Mouse (Mus musculus) embryonic facial prominence, embryonic 15.5 days (tissue): ENCODE measurements at regions not wholly inside any gene's neighbourhood (a gene's known extent, or its start where the extent isn't known, plus 50 kb on each side); places are given as distances from the start of the nearest gene placed in this dataset. TPM values are rescaled to one million over a fixed set of nuclear protein-coding genes. Genes with fewer than 3 reads are reported as not detected.

Experiments used
- ATAC-seq: fragments of 200-750 bp; cut with Nextera tagmentation; 2 replicates; pipeline ENCODE4 v1.8.0; 2017; ENCODE audit warnings: low read depth, moderate TSS enrichment; ENCODE audit not compliant: insufficient number of reproducible peaks, low FRiP score, low TSS enrichment
- H3K27ac ChIP-seq: fragments of 300-500 bp; sonication (generic); replicated peaks from 2 replicates; pipeline ENCODE4 v1.5.1; 2015; ENCODE audit warnings: mild to moderate bottlenecking, inconsistent platforms
- H3K27me3 ChIP-seq: fragments of 300-500 bp; sonication (generic); 2 replicates; pipeline ENCODE4 v1.6.1; 2015; ENCODE audit warnings: inconsistent platforms
- H3K36me3 ChIP-seq: fragments of 300-500 bp; sonication (generic); 2 replicates; pipeline ENCODE4 v1.6.1; 2015; ENCODE audit warnings: mild to moderate bottlenecking, inconsistent platforms
- H3K4me1 ChIP-seq: fragments of 300-500 bp; sonication (generic); 2 replicates; pipeline ENCODE4 v1.6.1; 2015; ENCODE audit warnings: inconsistent platforms
- H3K4me2 ChIP-seq: fragments of 300-500 bp; sonication (generic); replicated peaks from 2 replicates; pipeline ENCODE4 v1.6.1; 2015; ENCODE audit warnings: mild to moderate bottlenecking, inconsistent platforms
- H3K4me3 ChIP-seq: fragments of 300-500 bp; sonication (generic); replicated peaks from 2 replicates; pipeline ENCODE4 v1.5.1; 2015; ENCODE audit warnings: mild to moderate bottlenecking, inconsistent platforms
- H3K9ac ChIP-seq: fragments of 300-500 bp; sonication (generic); 2 replicates; pipeline ENCODE4 v1.6.1; 2015; ENCODE audit warnings: inconsistent platforms
- H3K9me3 ChIP-seq: fragments of 300-500 bp; sonication (generic); replicated peaks from 2 replicates; pipeline ENCODE4 v1.6.1; 2016; ENCODE audit warnings: inconsistent platforms
- WGBS: fragments of 180-500 bp; shearing (Covaris S2); methylation state at CpG from one replicate; pipeline ENCODE4 v1.1.7; 2015; 5-methylcytosine and 5-hydroxymethylcytosine counted together
- microRNA-seq: library from miRNA; unstranded; fragments of <30 nt; microRNA quantifications from one replicate; pipeline ENCODE4, GENCODE M21; 2016; ENCODE audit warnings: borderline number of aligned reads

GRCm38 (mm10) chr10:12253274-12253673 is 615.9 kb downstream of the Utrn start:
- 77% methylated on average over 3 of the region's 3 CpGs for whole genome bisulfite sequencing
- Histone ChIP-seq H3K27me3 (no peaks in the 10 kb centered on the region), H3K9me3 (no peaks in the 10 kb centered on the region), H3K4me1 (no peaks in the 10 kb centered on the region), H3K27ac (no peak overlapping the region), H3K4me3 (no peak overlapping the region), H3K9ac (no peak overlapping the region), H3K36me3 (no peaks in the 10 kb centered on the region), H3K4me2 (no peak overlapping the region)
- no peak for ATAC-seq

GRCm38 (mm10) chr10:12285679-12286078 is 583.5 kb downstream of the Utrn start:
- Histone ChIP-seq H3K27me3 (no peaks in the 10 kb centered on the region), H3K27ac (no peak overlapping the region), H3K36me3 (no peaks in the 10 kb centered on the region), H3K9me3 (no peaks in the 10 kb centered on the region), H3K4me3 (no peak overlapping the region), H3K4me2 (no peak overlapping the region), H3K9ac (no peak overlapping the region), H3K4me1 (no peaks in the 10 kb centered on the region)
- ATAC-seq: no peak
- 84% methylated on average over 3 of the region's 3 CpGs for WGBS

- Histone ChIP-seq H3K9me3 (no peaks in the 10 kb centered on the region), H3K27ac (no peak overlapping the region), H3K27me3 (no peaks in the 10 kb centered on the region), H3K4me2 (no peak overlapping the region), H3K4me1 (no peaks in the 10 kb centered on the region), H3K9ac (no peak overlapping the region), H3K36me3 (no peaks in the 10 kb centered on the region), H3K4me3 (no peak overlapping the region)
- WGBS: 63% methylated on average over 2 of the region's 2 CpGs
- no peak for ATAC-seq
Observed at GRCm38 (mm10) chr10:12298887-12299286, 570.3 kb downstream of the Utrn start.

- Histone ChIP-seq H3K9me3 (no peaks in the 10 kb centered on the region), H3K27ac (no peak overlapping the region), H3K4me2 (no peak overlapping the region), H3K36me3 (no peaks in the 10 kb centered on the region), H3K4me1 (no peaks in the 10 kb centered on the region), H3K9ac (no peak overlapping the region), H3K4me3 (no peak overlapping the region), H3K27me3 (no peaks in the 10 kb centered on the region)
- 80% methylated on average over 4 of the region's 4 CpGs for WGBS
- no peak for ATAC-seq
Observed at GRCm38 (mm10) chr10:12302396-12302795, 566.8 kb downstream of the Utrn start.

DNA sequence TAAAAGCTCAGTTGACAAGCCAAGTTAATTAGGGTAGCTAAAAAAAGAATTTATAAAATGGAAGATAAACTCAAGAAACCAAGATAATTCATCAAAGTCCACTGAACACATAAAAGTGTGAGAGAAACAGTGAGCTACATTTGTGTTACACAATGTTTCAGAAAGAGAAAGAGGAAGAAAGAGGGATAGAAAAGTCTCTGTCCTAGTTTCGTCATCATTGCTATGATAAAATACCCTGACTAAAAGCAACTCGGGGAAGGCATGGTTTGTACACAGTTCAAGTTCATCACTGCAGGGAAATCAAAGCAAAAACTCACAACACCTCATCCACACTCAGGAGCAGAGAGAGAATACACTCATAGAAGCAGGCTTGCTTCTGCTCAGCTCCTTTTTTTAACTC is 548.9 kb downstream of the Utrn start:
- Histone ChIP-seq H3K4me1 (no peaks in the 10 kb centered on the region), H3K9me3 (no peaks in the 10 kb centered on the region), H3K9ac (no peak overlapping the region), H3K27ac (no peak overlapping the region), H3K4me2 (no peak overlapping the region), H3K27me3 (no peaks in the 10 kb centered on the region), H3K4me3 (no peak overlapping the region), H3K36me3 (no peaks in the 10 kb centered on the region)
- WGBS: 85% methylated on average over 2 of the region's 2 CpGs
- ATAC-seq: no peak

Small RNA genes lying in the stretch of these regions (microRNA-seq; reads per million reads assigned to microRNA genes)
- not detected for gene Gm22194
